Mouse (Mus musculus) forebrain, embryonic 11.5 days (tissue): ENCODE results near the gene Klf13. TPM values are rescaled to one million over a fixed set of nuclear protein-coding genes. Genes with fewer than 3 reads are reported as not detected.
A peak's percentile ranks its signal among the peaks of the same experiment; 100 is the strongest.

Source experiments
- ATAC-seq: fragments of 200-750 bp; cut with Nextera tagmentation; replicated peaks from 2 replicates; pipeline ENCODE4 v1.8.0; 2017; ENCODE audit warnings: moderate TSS enrichment; ENCODE audit not compliant: low FRiP score
- DNase-seq: peaks from one replicate; pipeline ENCODE4 v3.0.0-alpha.2; 2017; ENCODE audit warnings: low spot score
- H3K27ac ChIP-seq: fragments of 300-500 bp; sonication (generic); 2 replicates; pipeline ENCODE4 v1.5.1; 2014; ENCODE audit warnings: low read depth, low read length
- H3K27me3 ChIP-seq: fragments of 300-500 bp; sonication (generic); 2 replicates; pipeline ENCODE4 v1.6.1; 2014; ENCODE audit warnings: mild to moderate bottlenecking, low read length, mixed read lengths; ENCODE audit not compliant: control insufficient read depth, insufficient read depth
- H3K36me3 ChIP-seq: fragments of 300-500 bp; sonication (generic); 2 replicates; pipeline ENCODE4 v1.6.1; 2014; ENCODE audit warnings: mild to moderate bottlenecking, low read length, moderate library complexity, mixed read lengths; ENCODE audit not compliant: control insufficient read depth, insufficient read depth
- H3K4me1 ChIP-seq: fragments of 300-500 bp; sonication (generic); replicated peaks from 2 replicates; pipeline ENCODE4 v1.6.1; 2014; ENCODE audit warnings: low read length, mixed read lengths; ENCODE audit not compliant: control insufficient read depth, insufficient read depth
- H3K4me2 ChIP-seq: fragments of 300-500 bp; sonication (generic); 2 replicates; pipeline ENCODE4 v1.6.1; 2014; ENCODE audit warnings: low read depth, mild to moderate bottlenecking, low read length, moderate library complexity, mixed read lengths; ENCODE audit not compliant: severe bottlenecking
- H3K4me3 ChIP-seq: fragments of 300-500 bp; sonication (generic); 2 replicates; pipeline ENCODE4 v1.5.1; 2014; ENCODE audit warnings: low read depth, low read length
- H3K9ac ChIP-seq: fragments of 300-500 bp; sonication (generic); 2 replicates; pipeline ENCODE4 v1.6.1; 2014; ENCODE audit warnings: low read length
- H3K9me3 ChIP-seq: fragments of 300-500 bp; sonication (generic); 2 replicates; pipeline ENCODE4 v1.6.1; 2016; ENCODE audit warnings: low read length, mixed read lengths; ENCODE audit not compliant: control insufficient read depth
- WGBS: fragments of 180-500 bp; shearing (Covaris S2); extraction: QIAGEN DNeasy Blood & Tissue Kit; methylation state at CpG from one replicate; pipeline ENCODE4 v1.1.7; 2014; 5-methylcytosine and 5-hydroxymethylcytosine counted together
- polyA plus RNA-seq: library from polyadenylated mRNA; unstranded; fragments of >200 nt; fragmentation: Nextera tagmentation; extraction: Ambion mirVana; gene quantifications from 2 replicates; pipeline ENCODE4 v1.2.1, GENCODE M21; 2014

Gene Klf13
- polyA plus RNA-seq, 1 experiment from 2014 or later, result 26.6 TPM

DNA sequence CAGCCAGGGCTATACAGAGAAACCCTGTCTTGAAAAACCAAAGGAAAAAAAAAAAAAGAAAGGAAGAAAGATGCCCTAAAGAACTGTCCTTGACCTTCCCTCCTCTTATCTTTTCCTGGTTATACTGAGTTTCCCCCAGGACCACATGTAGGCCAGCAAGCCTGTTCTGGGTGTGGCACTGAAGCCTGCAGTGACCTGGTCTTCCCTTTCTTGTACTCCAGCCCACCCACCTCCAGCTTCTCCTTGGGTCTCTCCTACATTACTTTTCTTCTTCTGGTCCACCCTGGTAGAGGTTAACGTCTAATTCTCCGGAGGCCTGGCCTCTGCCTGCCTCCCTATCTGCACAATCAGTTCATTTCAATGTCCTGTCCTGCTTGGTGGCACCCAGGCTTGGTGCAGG is 16.7 kb upstream of the Klf13 start:
- no peak for ATAC-seq
- 94% methylated on average over 2 of the region's 2 CpGs for WGBS
- H3K9ac ChIP-seq, result no peak overlapping the region
- H3K4me1 ChIP-seq, result peaks cover 34% of the 10 kb centered on the region
- H3K9me3 ChIP-seq, result no peaks in the 10 kb centered on the region
- H3K27me3 ChIP-seq, result no peaks in the 10 kb centered on the region
- no peak overlapping the region for H3K4me2 ChIP-seq
- no peak overlapping the region for H3K27ac ChIP-seq
- DNase-seq, result peak; percentile 33
- no peaks in the 10 kb centered on the region for H3K36me3 ChIP-seq
- no peak overlapping the region for H3K4me3 ChIP-seq

DNA sequence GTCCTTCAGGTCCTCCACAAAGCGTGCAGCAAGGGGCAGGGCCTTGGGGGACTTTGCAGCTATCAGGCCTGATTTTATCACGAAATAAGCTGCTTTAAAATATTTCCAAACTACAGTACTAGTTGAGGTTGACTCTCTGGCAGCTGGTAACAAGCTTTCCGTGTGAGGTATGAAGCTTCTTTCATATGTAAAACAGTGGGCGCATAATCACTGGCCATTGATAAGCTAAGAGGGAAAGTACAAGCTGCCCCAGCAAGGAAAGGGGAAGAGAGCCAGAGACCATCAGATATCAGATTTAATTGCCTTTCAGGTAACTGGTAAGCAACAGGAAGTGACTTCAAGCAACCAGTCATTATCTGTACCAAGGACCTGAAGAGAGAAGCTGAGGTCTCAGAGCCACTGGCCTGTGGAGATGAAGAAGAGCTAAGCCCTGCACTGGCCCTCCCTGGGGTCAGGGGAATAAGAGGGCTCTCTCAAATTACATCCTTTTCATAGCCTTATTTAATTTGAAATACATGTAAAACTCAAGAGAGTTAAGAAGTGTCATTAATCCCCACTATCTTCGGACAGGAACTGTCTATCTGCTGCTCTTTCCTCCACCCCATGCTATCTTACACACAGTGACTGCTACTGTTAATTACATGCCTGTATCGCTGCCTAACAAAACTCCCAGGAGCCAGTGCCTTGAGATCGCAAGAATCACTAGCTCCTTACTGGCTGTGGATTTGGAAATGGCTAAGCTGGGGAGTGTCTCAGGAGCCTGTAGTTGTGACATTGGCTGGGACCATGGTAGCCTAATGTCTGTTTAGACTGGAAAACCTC is 13.6 kb upstream of the Klf13 start:
- H3K9me3 ChIP-seq, result no peaks in the 10 kb centered on the region
- H3K27ac ChIP-seq, result peak overlapping the region; percentile 15
- 47% methylated on average over 7 of the region's 7 CpGs for WGBS

GRCm38 (mm10) chr7:63950931-63951607 is 12.4 kb upstream of the Klf13 start:
- DNase-seq (no peak), ATAC-seq (no peak)
- H3K4me1 ChIP-seq, result peaks cover 12% of the 10 kb centered on the region; the same call in 1 of the 2 replicates
- H3K4me2 ChIP-seq, result no peak overlapping the region
- H3K9me3 ChIP-seq, result no peaks in the 10 kb centered on the region
- H3K9ac ChIP-seq, result no peak overlapping the region
- H3K27me3 ChIP-seq, result no peaks in the 10 kb centered on the region
- H3K36me3 ChIP-seq, result no peaks in the 10 kb centered on the region
- H3K4me3 ChIP-seq, result no peak overlapping the region
- WGBS, result 84% methylated on average over 10 of the region's 10 CpGs
- H3K27ac ChIP-seq, result no peak overlapping the region

More for the DNA sequence above, 13.6 kb upstream of the Klf13 start:
- no peaks in the 10 kb centered on the region for H3K27me3 ChIP-seq
- H3K9ac ChIP-seq, result no peak overlapping the region
- H3K36me3 ChIP-seq, result no peaks in the 10 kb centered on the region
- H3K4me2 ChIP-seq, result no peak overlapping the region
- peaks cover 21% of the 10 kb centered on the region for H3K4me1 ChIP-seq
- DNase-seq, result peak; percentile 15
- no peak for ATAC-seq
- H3K4me3 ChIP-seq, result no peak overlapping the region

- ATAC-seq, result no peak
- H3K4me1 ChIP-seq, result peaks cover 10% of the 10 kb centered on the region; the same call in 1 of the 2 replicates
- H3K36me3 ChIP-seq, result no peaks in the 10 kb centered on the region
- no peak overlapping the region for H3K27ac ChIP-seq
- 83% methylated on average over 3 of the region's 3 CpGs for WGBS
- H3K9me3 ChIP-seq, result no peaks in the 10 kb centered on the region
- H3K4me3 ChIP-seq, result no peak overlapping the region
- no peak for DNase-seq
- H3K27me3 ChIP-seq, result no peaks in the 10 kb centered on the region
- no peak overlapping the region for H3K4me2 ChIP-seq
- H3K9ac ChIP-seq, result no peak overlapping the region
These were observed 10.5 kb upstream of the Klf13 start for GRCm38 (mm10) chr7:63949176-63949575.

- Histone ChIP-seq H3K27ac (no peak overlapping the region), H3K36me3 (no peaks in the 10 kb centered on the region), H3K4me2 (no peak overlapping the region), H3K9ac (no peak overlapping the region), H3K27me3 (no peaks in the 10 kb centered on the region), H3K4me1 (peaks cover 10% of the 10 kb centered on the region; the same call in 1 of the 2 replicates), H3K9me3 (no peaks in the 10 kb centered on the region), H3K4me3 (no peak overlapping the region)
- WGBS, result 53% methylated on average over 11 of the region's 11 CpGs
- DNase-seq, result no peak
- no peak for ATAC-seq
These were observed 9.1 kb upstream of the Klf13 start for GRCm38 (mm10) chr7:63947514-63948487.

DNA sequence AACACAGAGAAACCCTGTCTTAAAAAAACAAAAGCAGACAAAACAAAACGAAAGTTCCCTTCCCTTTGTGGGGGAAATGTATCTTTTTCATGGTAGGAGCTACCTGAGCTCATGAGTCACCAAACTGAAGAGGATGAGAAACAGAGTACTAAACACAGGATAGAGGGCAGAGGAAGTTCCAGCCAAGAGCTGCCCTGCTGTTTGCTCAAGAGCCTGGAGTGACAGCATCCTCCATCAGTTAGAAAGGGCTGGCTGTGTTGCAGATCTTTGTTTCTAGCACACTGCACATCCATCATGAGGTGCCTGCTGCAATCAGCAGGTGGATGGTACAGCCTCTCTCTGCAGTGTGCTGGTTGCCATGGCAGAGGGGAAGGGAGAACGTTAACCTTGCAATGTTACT is 5.2 kb upstream of the Klf13 start:
- ATAC-seq (no peak), DNase-seq (no peak)
- Histone ChIP-seq H3K36me3 (no peaks in the 10 kb centered on the region), H3K9ac (no peak overlapping the region), H3K4me2 (no peak overlapping the region), H3K27me3 (0 out of 2 replicates have a peak, but pooled peaks cover 2% of the 10 kb centered on the region), H3K4me3 (no peak overlapping the region), H3K27ac (no peak overlapping the region), H3K4me1 (peaks cover 5% of the 10 kb centered on the region), H3K9me3 (no peaks in the 10 kb centered on the region)
- WGBS, result 48% methylated on average over 2 of the region's 2 CpGs

DNA sequence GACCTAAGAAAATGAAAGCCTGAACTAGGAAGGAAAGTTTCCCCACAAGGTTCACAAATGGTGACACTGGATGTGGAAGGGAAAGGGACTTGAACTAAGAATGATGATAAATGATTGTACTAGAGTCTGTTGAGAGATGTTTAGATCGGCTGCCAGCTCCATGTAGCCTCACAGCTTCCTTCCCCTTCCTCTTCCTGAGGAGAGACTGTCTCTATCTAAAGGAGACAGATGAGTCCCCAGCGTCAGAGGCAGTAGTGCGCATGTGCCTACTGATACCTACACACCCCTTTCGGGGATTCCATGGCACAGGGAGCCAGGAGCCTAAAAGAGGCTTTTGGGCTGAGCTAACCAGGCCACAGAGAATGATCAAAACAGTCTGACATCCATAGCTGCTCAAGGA is 2.8 kb upstream of the Klf13 start:
- ATAC-seq (no peak), DNase-seq (no peak)
- Histone ChIP-seq H3K27me3 (0 out of 2 replicates have a peak, but pooled peaks cover 2% of the 10 kb centered on the region), H3K36me3 (no peaks in the 10 kb centered on the region), H3K4me1 (peaks cover 5% of the 10 kb centered on the region), H3K4me3 (no peak overlapping the region), H3K4me2 (no peak overlapping the region), H3K27ac (no peak overlapping the region), H3K9me3 (no peaks in the 10 kb centered on the region), H3K9ac (no peak overlapping the region)
- WGBS, result 87% methylated on average over 4 of the region's 4 CpGs

DNA sequence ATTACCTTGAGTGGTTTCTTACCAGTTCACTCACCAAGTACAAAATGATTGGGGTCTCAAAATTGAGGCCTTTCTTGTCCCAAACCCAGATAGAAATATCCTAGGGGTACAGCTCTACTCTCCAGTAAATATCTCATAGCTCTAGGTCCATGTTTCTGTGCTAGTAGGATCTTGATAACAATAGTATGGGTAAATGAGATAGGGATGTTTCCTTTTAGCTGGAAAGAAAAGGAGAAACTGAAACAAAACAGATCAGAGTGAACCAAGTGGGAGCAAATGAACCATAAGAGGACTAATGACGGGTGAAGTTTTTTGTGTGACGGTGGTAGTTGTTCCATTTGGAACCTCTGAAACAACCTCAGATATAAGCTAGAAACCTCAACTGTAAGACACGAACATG is 2.3 kb upstream of the Klf13 start:
- H3K4me3 ChIP-seq, result no peak overlapping the region
- H3K27ac ChIP-seq, result no peak overlapping the region
- no peak overlapping the region for H3K4me2 ChIP-seq
- no peak overlapping the region for H3K9ac ChIP-seq
- ATAC-seq, result no peak
- no peaks in the 10 kb centered on the region for H3K36me3 ChIP-seq
- no peak for DNase-seq
- 81% methylated on average over 3 of the region's 3 CpGs for WGBS
- 0 out of 2 replicates have a peak, but pooled peaks cover 2% of the 10 kb centered on the region for H3K27me3 ChIP-seq
- H3K9me3 ChIP-seq, result no peaks in the 10 kb centered on the region
- peaks cover 5% of the 10 kb centered on the region for H3K4me1 ChIP-seq
